Mouse (Mus musculus) spleen, adult 12 weeks (tissue): ENCODE results near the gene Tspan9.

Source experiments
- DNase-seq: peaks from one replicate; pipeline ENCODE4 v3.0.0; 2022; ENCODE audit warnings: low spot score

The Tspan9 gene

GRCm38 (mm10) chr6:128143390-128144020, at the start of gene Tspan9:
Tspan9 (minus strand) TSS chr6:128143594.
- DNase-seq, result peak; percentile 8

GRCm38 (mm10) chr6:128183521-128183920, 40.1 kb upstream of the Tspan9 start:
- DNase-seq, result no peak

- DNase-seq, result no peak
Observed at GRCm38 (mm10) chr6:128181176-128181575, 37.8 kb upstream of the Tspan9 start.

GRCm38 (mm10) chr6:128179651-128180050, 36.3 kb upstream of the Tspan9 start:
- no peak for DNase-seq

GRCm38 (mm10) chr6:128179247-128179646, 35.9 kb upstream of the Tspan9 start:
- no peak for DNase-seq

GRCm38 (mm10) chr6:128178681-128179080, 35.3 kb upstream of the Tspan9 start:
- no peak for DNase-seq

- no peak for DNase-seq
Observed at GRCm38 (mm10) chr6:128168785-128169679, 25.6 kb upstream of the Tspan9 start.

GRCm38 (mm10) chr6:128165564-128165963, 22.2 kb upstream of the Tspan9 start:
- no peak for DNase-seq

- no peak for DNase-seq
Observed at GRCm38 (mm10) chr6:128164632-128165031, 21.2 kb upstream of the Tspan9 start.

- no peak for DNase-seq
Observed at GRCm38 (mm10) chr6:128159092-128159491, 15.7 kb upstream of the Tspan9 start.

GRCm38 (mm10) chr6:128158031-128158430, 14.6 kb upstream of the Tspan9 start:
- DNase-seq, result no peak

- no peak for DNase-seq
Observed at GRCm38 (mm10) chr6:128156476-128156875, 13.1 kb upstream of the Tspan9 start.

GRCm38 (mm10) chr6:128155935-128156334, 12.5 kb upstream of the Tspan9 start:
- no peak for DNase-seq

GRCm38 (mm10) chr6:128145765-128146164, 2.4 kb upstream of the Tspan9 start:
- no peak for DNase-seq

- DNase-seq, result no peak
Observed at GRCm38 (mm10) chr6:128142369-128143278, 770 bp downstream of the Tspan9 start.

GRCm38 (mm10) chr6:128140724-128141123, 2.7 kb downstream of the Tspan9 start:
- no peak for DNase-seq

- DNase-seq, result no peak
Observed at GRCm38 (mm10) chr6:128137855-128138254, 5.5 kb downstream of the Tspan9 start.

- no peak for DNase-seq
Observed at GRCm38 (mm10) chr6:128136654-128137053, 6.7 kb downstream of the Tspan9 start.

- no peak for DNase-seq
Observed at GRCm38 (mm10) chr6:128135459-128135858, 7.9 kb downstream of the Tspan9 start.

GRCm38 (mm10) chr6:128135006-128135405, 8.4 kb downstream of the Tspan9 start:
- no peak for DNase-seq

GRCm38 (mm10) chr6:128134196-128134924, 9.0 kb downstream of the Tspan9 start:
- DNase-seq, result no peak
